Mouse (Mus musculus): ENCODE data around the gene Gramd1b.

Gene Gramd1b

GRCm38 (mm10) chr9:40458559-40459303 is 72.5 kb downstream of the Gramd1b start:
- DNase-seq (ENCODE audit: low read depth, low spot score): no peak

DNA sequence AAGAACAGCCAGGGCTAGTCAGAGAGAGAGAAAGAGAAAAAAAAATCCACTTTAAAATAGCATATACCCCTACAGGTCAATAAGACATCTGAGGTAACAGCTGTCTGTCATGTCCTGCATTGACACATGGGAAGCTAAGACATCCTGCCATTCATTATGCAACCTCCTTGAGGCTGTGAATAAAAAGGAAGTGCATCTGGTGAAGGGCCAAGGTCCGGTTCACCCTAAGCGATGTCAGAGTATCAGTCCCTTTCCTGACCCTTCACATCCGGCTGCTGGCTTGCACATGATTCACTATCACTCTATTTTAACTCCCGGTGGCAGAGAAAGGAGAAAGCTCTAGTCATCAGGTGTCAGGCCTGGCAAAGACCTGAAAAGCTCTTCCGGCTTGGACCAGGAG is 73.7 kb downstream of the Gramd1b start:
- DNase-seq (ENCODE audit: low read depth, low spot score): no peak

GRCm38 (mm10) chr9:40456191-40456590 is 75.0 kb downstream of the Gramd1b start:
- DNase-seq (ENCODE audit: low read depth, low spot score): peak; percentile 82

DNA sequence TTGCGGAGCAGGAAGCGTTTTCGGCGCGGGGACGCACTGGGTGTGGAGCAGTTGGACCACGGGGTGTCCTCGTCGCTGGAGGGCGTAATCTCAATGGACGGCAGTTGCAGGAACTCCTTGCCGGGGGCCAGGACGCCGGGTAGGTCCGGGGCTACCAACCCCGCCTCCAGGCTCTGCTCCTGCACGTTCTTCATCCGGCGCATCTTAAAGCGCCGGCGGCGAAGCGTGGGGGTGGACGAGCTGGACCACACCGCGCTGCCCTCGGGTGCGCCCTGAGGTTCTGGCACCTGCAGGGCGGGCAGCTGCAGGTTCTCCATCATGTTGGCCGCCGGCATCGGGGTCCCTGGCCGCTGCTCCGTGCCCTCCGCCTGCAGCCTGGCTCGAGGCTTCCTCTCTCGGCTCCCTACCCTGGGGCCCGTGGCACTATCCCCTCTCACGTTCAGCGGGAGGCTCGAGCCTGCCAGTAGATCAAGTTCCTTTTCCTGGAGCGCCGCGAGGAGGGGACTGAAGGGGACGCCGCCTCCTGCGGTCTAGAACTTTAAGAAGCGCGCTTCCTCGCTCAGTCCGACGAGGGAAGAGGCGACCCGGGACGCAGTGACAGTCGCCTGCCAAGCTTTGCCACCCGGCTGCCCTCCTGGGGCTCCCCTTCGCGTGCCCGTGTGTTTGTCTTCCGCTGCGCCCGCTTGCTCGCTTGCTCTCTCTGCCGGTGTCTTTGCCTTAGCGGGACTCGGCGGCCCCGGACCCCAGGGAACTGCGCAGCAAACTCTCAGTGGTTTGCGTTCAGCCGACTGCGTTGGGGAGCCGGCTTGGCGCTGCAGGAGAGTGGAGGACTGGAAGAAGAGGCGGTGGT is 75.6 kb downstream of the Gramd1b start:
- peak; percentile 71 for DNase-seq (ENCODE audit: low read depth, low spot score)

GRCm38 (mm10) chr9:40455020-40455335 is 76.2 kb downstream of the Gramd1b start:
- DNase-seq (ENCODE audit: low read depth, low spot score): no peak

DNA sequence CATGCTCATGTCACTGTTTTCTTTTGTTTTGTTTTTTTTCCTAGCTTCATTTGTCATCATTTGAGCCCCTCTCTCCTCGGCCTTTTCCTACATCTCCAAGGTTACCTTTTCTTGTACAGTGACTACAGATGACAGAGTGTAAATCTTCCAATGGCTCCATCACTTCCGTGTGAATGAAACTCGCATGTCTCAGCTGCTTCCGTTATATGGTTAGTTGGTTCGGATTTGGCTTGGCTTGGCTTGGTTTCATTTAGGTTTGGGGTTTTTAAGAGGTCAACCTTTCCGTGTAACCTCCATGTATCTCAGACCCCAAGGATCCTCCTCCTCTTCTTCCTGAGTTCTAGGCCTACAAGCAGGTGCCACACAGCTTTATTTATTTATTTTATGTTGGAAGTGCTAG is 77.3 kb downstream of the Gramd1b start:
- DNase-seq (ENCODE audit: low read depth, low spot score): no peak

GRCm38 (mm10) chr9:40452208-40452607 is 79.0 kb downstream of the Gramd1b start:
- peak; percentile 33 for DNase-seq (ENCODE audit: low read depth, low spot score)

- DNase-seq (ENCODE audit: low read depth, low spot score): no peak
These were observed 80.4 kb downstream of the Gramd1b start for GRCm38 (mm10) chr9:40450776-40451175.

DNA sequence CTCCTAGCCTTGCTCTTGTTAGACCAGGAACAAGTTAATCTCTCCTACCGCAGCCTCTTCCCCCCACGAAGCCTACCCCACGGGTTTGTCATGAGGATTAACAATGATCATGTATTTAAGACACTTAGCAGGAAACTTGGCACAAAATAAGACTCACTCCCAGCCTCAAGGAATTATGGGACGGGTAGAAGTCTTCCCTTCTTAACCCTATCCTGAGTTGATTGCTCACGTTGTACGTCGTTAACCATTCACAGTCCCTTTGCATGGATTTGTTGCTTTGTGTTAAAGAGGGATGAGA is 80.8 kb downstream of the Gramd1b start:
- DNase-seq (ENCODE audit: low read depth, low spot score): no peak

DNA sequence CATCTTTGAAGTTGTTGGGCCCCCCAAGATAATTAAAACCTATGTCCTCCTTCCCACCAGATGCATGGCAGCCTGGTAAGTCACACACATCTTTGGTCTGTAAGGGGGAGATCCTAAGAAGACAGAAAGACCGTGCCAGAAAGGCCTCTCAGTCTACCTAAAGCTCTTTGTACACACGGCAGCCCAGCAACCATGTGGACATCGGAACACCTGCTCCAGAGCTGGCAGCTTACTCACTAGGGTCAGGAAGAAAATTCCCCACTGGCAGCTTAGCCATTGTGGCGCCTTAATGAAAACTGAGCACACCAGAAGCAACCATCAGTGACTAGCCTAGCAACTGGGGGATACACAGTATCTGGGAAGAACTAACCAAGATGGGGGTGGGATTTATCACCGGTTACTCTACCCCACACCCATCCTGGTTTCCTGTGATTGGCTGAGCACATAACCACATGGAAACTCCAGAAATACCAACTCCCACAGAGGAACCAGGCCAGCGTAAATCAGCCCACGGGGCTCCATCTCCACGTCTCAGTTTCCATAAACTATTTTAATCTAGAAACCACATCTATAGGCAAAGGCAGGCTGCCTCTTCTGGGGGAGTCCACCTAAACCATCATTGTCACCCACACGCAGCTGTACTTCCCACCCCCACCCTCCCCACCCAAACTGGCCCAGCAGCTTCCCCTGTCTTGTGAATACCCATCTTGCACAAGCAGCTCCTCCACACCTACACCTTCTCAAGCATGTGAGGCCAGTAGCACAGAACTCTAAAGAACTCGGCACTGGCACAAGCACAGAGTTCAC is 81.4 kb downstream of the Gramd1b start:
- DNase-seq (ENCODE audit: low read depth, low spot score): peak; percentile 80

DNA sequence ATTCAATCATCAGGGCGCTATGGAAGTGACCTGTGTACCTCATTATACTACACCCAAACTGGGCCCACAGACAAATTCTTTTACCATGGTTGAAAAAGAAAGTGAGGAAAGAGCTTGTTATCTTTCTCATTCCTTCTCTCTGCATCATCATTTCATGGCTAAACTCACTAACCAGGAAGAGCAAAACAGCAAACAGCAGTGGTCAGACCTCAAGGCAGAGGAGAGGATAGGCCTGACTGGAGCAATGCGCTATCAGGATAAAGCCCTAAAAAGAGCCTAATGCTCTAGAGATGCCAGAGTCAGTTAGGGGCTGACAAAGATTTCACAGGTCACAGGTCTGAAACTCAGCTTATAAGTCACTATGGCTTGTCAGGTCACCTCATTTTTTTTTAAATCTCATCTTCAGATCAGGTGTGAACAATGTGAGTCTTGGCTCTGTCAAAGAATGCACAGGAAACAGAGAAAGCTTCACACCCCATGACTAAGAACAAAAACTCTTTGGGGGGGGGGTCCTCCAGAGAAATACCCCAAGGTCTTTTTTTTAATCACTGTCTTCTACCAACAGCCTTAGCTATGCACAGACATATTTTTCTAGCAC is 82.4 kb downstream of the Gramd1b start:
- no peak for DNase-seq (ENCODE audit: low read depth, low spot score)

- no peak for DNase-seq (ENCODE audit: low read depth, low spot score)
These were observed 83.9 kb downstream of the Gramd1b start for GRCm38 (mm10) chr9:40447265-40447664.

- no peak for DNase-seq (ENCODE audit: low read depth, low spot score)
These were observed 86.2 kb downstream of the Gramd1b start for GRCm38 (mm10) chr9:40444961-40445360.

- no peak for DNase-seq (ENCODE audit: low read depth, low spot score)
These were observed 88.4 kb downstream of the Gramd1b start for GRCm38 (mm10) chr9:40442784-40443183.

DNA sequence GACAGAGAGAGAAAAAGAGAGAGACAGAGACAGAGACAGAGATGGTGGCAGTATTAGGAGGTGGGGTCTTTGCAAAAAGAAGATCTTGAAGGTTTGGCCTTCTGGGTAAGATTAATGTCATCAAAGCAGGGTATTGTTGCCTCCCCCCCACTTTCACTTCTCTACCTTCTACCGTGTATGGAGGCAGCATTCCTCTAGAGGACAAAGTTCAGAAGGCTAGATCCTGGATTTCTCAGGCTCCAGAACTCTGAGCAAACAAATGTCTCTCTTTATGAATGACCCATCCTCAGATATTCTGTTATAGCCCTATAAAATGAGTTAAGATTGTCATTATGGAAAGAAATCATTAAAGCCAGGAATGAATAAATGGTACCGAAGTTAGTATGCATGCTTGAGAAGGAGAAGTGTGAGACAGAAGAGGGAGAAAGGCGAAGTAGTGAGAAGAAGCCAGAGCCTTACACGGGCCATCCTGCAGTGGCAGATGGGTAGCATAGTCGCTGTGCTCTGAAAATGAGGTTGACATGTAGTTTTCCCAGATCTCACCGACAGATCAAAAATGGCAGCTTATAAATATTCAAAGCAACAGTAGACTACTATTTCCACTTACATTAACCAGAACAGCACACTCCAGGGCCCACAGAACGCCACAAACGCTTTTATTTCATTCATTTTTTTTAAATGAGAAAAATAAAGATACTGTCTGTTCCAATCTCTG is 91.1 kb downstream of the Gramd1b start:
- DNase-seq (ENCODE audit: low read depth, low spot score): no peak

GRCm38 (mm10) chr9:40438731-40439526 is 92.3 kb downstream of the Gramd1b start:
- peak; percentile 54 for DNase-seq (ENCODE audit: low read depth, low spot score)

- DNase-seq (ENCODE audit: low read depth, low spot score): no peak
These were observed 93.3 kb downstream of the Gramd1b start for GRCm38 (mm10) chr9:40437891-40438290.

- DNase-seq (ENCODE audit: low read depth, low spot score): no peak
These were observed 97.9 kb downstream of the Gramd1b start for GRCm38 (mm10) chr9:40433286-40433685.

DNA sequence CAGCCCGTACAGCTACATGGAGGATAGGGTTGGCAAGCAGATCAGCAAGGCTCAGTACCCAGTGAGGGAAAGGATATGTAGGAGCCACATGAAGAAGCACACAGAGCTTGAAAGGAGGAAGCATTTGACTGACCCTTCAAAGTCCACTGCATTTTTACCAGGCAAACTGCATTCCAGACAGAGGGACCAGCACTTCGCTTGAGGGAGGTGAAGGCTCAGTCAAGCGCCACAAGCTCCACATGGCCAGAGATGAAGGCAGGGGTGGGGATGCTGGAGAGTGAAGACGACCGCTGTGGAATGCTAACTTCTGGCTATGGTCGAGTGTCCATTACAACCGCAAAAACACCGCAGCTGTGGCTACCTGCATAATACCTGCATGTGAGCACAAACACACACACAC is 100.2 kb downstream of the Gramd1b start:
- DNase-seq (ENCODE audit: low read depth, low spot score): no peak

DNA sequence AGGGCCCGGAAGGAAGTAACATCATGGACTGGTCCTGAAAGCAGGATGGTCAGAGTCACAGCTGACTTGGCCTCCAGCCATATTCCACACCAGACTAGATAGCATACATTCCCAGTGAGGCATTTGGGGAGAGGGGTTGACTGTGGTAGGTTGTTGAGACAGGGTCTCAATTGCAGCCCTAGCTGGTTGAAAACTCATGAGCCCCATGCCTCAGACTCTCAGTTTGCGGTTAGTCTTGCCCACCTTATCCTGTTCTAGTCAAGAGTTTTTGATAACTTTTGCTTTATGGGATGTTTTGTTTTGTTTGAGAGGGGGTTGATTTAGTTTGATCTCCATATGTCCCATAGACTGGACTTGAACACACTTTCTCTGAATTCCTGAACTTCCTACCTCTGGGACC is 103.5 kb downstream of the Gramd1b start:
- DNase-seq (ENCODE audit: low read depth, low spot score): no peak
